Mouse (Mus musculus) right cerebral cortex, postnatal 25 days (tissue): ENCODE measurements around the gene Trir.

Experiments
- DNase-seq: peaks from one replicate; pipeline ENCODE4 v3.0.0; 2022

Trir gene

GRCm38 (mm10) chr8:84995680-84996079 lies 30.9 kb upstream of the Trir start:
- no peak for DNase-seq

GRCm38 (mm10) chr8:84996978-84997377 lies 29.6 kb upstream of the Trir start:
- no peak for DNase-seq

- peak; percentile 88 for DNase-seq
Observed at GRCm38 (mm10) chr8:84997649-84998295, 28.9 kb upstream of the Trir start.

- no peak for DNase-seq
Observed at GRCm38 (mm10) chr8:85007686-85008085, 18.9 kb upstream of the Trir start.

GRCm38 (mm10) chr8:85011242-85011641 lies 15.4 kb upstream of the Trir start:
- DNase-seq: no peak

GRCm38 (mm10) chr8:85013230-85013840 lies 13.3 kb upstream of the Trir start:
- DNase-seq: peak; percentile 76

- DNase-seq: no peak
Observed at GRCm38 (mm10) chr8:85014431-85014830, 12.2 kb upstream of the Trir start, which contains the start of gene Best2. TSS of gene Best2 (minus strand) at chr8:85014531.

- DNase-seq: no peak
Observed at GRCm38 (mm10) chr8:85016724-85017123, 9.9 kb upstream of the Trir start.

- DNase-seq: no peak
Observed at GRCm38 (mm10) chr8:85017209-85017608, 9.4 kb upstream of the Trir start.

- no peak for DNase-seq
Observed at GRCm38 (mm10) chr8:85021514-85022055, 5.0 kb upstream of the Trir start.

- no peak for DNase-seq
Observed at GRCm38 (mm10) chr8:85023846-85024245, 2.8 kb upstream of the Trir start.

GRCm38 (mm10) chr8:85025098-85025932 lies 1.3 kb upstream of the Trir start, which contains the start of gene Asna1:
TSS of gene Asna1 (minus strand) at chr8:85025281.
- peak; percentile 77 for DNase-seq

- no peak for DNase-seq
Observed at GRCm38 (mm10) chr8:85027516-85027855, 863 bp downstream of the Trir start.

- no peak for DNase-seq
Observed at GRCm38 (mm10) chr8:85027922-85028321, 1.3 kb downstream of the Trir start.

- no peak for DNase-seq
Observed at GRCm38 (mm10) chr8:85029271-85029670, 2.6 kb downstream of the Trir start.

GRCm38 (mm10) chr8:85032622-85033311 lies 6.1 kb downstream of the Trir start:
- DNase-seq: no peak

GRCm38 (mm10) chr8:85033867-85034266 lies 7.2 kb downstream of the Trir start:
- DNase-seq: no peak

GRCm38 (mm10) chr8:85034764-85035163 lies 8.1 kb downstream of the Trir start:
- peak; percentile 51 for DNase-seq

GRCm38 (mm10) chr8:85035165-85035727 lies 8.6 kb downstream of the Trir start:
- DNase-seq: no peak

GRCm38 (mm10) chr8:85035728-85036310 lies 9.2 kb downstream of the Trir start:
- DNase-seq: no peak

GRCm38 (mm10) chr8:85036381-85036717 lies 9.7 kb downstream of the Trir start:
- no peak for DNase-seq

- peak; percentile 88 for DNase-seq
Observed at GRCm38 (mm10) chr8:85036718-85037365, 10.2 kb downstream of the Trir start, which contains the start of gene Tnpo2. TSS of gene Tnpo2 (plus strand) at chr8:85036915.
